Mouse (Mus musculus) NIH3T3 (cell line): ENCODE results near the gene Eipr1.

Experiments
- DNase-seq: peaks from one replicate; pipeline ENCODE4 v3.0.0-alpha.2; 2012; ENCODE audit warnings: low read depth

The Eipr1 gene

GRCm38 (mm10) chr12:28823518-28823917 lies 71.9 kb downstream of the Eipr1 start:
- no peak for DNase-seq

DNA sequence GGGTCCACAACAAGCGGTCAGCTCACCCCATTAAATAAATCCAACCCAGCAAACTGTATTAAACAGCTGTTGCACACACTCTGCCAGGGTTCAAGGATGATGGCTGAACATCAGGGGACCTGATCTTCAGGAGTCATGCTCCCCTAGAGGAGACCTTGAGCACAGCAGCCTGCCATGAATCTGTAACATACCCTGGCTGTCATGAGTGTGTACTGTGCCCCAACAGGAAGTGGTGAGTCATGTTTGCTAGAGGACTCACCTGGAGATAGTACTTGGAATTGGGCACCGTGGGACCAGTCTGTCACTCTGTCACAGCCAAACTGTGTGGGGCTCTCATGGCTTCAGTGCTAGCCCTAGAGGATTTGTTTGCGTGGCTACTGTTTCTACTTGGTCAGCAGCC lies 77.9 kb downstream of the Eipr1 start:
- no peak for DNase-seq

DNA sequence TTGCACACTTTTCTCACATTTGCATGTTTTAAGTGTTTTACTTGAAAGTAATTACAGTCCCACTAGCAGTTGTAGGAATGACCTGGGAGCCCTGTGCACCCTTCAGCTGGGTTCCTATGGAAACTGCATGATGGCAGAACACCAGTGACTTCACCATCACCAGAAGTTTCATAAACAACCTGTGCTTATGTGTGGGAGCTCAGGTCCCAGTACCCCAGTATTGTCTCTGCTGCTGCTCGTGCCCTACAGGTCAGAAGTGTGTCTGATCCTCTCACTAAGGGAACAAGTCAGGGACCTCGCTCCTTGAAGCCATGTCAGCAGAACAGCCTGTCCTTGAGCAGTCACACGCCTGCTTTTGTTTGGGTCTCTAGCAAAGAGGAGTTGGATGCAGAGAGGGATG lies 78.9 kb downstream of the Eipr1 start:
- no peak for DNase-seq

DNA sequence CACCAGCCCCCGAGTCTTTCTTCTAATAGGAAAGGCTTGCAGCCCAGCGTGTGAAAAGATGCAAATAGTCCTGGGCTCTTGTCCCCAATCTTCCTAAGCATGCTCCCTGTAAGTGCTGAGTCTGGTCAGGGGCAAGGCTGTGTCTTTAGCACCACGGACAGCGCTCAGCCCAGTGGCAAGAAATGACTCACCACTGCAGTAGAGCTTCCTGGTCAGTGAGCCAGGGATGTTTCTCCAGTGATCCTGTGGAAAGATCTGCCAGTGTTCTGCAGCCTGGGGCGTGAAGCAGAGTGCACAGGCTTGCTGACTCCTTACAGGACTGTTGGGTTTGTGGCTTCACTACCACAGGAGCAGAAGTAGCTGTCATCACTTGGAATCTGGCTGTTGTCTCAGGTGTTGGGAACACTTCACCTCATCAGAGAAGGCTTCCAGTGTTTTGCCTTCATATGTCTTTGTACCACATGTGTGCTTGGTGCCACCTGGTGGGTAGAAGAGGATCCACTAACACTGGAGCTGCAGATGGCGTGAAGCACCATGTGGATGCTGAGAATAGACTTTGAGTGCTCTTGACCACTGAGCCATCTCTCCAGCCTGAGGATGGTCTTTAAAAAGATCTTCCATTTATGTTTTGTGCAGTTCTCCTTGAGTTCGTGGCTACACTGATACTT lies 79.6 kb downstream of the Eipr1 start:
- DNase-seq: peak; percentile 92

- no peak for DNase-seq
These were observed 82.7 kb downstream of the Eipr1 start for GRCm38 (mm10) chr12:28834266-28834665.

- no peak for DNase-seq
These were observed 84.1 kb downstream of the Eipr1 start for GRCm38 (mm10) chr12:28835683-28836082.

- DNase-seq: no peak
These were observed 86.7 kb downstream of the Eipr1 start for GRCm38 (mm10) chr12:28838268-28838667.

DNA sequence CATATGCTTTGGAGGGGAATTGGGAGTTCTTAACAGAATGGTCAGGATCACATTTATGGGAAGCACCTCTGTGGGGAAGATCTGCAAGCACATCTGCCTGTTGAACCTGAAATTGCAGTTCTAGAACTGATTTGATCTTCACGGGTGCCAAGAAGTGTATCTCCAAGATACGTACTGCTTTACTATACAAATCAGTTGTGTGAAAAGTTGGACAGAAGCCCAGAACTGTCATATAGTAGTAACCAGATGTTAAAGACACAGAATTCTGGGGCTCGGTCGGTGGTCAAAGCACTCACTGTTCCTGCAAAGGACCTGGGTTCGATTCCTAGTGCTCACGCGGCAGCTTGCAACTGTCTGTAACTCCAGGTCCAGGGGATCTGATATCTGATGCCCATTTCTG lies 87.4 kb downstream of the Eipr1 start:
- DNase-seq: peak; percentile 19

DNA sequence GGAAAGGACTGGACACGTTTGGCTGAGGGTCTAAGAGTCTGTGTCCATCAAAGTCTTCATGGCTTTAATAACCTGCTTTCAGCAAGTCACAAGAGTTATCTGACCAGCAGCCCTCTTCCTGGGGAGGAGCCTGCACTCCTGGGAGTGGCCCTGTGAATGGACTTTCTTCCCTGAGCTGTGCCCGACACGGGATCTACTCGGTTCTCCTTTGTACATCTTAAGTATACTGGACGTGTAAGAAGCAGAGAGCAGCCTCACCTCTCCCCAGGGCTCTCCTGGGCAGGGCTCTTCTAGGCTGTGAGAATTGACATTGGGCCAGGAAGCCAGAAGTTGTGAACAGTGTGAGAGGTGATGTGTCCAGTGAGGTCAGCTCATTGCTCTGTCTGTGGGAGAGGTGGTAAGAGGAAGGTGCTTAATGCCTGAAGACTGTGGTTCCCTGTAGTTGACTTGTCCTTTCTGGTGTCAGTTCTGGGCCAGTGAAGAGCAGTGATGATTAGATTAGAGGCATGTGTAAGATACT lies 89.6 kb downstream of the Eipr1 start:
- DNase-seq: no peak

GRCm38 (mm10) chr12:28845811-28846210 lies 94.2 kb downstream of the Eipr1 start:
- no peak for DNase-seq

GRCm38 (mm10) chr12:28847401-28847800 lies 95.8 kb downstream of the Eipr1 start:
- no peak for DNase-seq

DNA sequence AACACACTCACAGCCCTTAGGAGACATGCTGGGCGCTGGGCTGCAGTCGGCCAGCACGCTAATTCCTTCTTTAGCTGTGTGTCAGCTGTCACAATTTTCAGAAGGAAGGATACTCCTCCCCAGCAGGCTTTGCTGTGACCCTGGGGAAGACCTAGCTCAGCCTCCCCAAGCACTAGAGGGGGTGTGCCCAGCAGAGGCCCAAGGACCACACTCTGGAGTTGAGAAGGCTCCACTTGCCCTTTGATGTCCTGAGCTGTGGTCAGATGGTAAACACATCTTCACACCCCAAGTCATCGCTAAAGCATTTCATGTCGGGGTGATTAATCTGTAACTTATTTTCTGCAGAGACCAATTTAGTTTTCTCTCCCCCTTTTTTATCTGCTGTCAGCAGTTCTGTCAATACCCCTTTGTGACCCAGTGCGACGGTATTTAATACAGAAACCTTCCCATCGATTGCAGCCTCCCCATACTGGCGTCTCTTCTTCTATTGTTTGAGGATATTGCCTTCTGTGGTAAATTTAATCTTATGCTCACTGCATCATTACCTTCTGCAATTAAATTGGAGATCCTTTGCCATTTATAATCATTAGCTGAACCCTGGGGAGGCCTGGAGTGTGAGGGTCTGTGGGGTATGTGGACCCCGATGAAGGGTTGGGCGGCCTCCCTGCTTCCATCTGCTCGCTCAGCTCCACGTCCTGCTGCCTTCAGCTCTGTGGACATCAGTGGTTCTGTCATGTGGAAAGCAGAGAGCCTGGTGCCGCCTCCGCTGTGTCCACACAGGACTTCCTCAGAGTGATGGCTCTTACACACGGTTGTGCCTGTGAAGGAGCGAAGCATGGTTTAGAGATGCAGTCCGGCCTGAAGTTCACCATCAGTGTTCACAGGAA lies 97.4 kb downstream of the Eipr1 start:
- no peak for DNase-seq

DNA sequence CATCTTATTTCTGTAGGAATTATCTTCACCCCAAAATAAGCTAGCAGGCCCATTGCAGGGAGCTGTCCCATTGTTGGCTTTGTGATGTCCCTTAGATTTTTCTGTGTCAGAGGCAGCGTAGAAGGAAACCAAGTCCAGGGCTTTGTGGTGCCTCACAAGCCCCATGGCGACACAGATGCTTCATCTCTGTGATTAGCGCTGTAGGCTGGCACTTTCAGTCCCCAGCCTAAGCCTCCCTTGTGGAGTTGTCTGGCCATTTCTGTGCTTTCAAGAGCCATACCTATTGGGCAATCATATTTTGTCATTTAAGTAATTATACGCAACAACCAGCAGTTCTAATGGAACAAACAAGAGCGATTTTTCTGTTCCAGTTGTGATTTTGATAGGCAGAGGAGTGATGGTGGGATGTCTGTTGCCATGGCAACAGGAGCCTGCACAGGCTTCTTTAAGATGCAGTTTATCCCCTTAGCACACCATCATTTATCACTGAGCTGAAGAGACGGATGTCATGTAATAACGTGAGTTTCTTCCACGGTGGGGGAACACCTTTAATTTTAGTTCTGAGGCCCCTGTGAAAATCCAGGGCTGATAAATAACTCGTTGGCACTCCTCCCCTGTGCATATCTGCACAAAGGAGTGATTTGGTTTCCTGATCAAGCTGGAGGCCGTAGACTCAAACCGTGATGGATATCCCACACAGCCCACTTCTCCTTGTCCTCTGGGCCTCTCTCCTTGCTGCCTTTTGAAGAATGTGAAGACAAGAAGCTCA lies 108.1 kb downstream of the Eipr1 start:
- DNase-seq: no peak

DNA sequence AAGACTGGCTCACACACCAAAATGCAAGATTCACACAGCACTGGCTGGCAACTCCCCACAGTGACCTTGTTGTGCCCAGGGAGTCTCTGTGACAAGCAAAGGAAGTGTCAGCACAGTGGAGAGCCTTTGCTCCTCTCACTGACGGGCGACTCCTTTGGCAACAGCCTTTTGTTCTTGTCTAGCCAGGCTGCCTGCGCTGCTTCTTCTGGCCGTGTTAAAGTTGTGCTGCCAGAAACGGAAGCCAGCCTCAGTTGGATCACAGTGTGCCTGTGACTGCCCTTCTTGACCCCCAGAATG lies 108.6 kb downstream of the Eipr1 start:
- DNase-seq: no peak

- no peak for DNase-seq
These were observed 111.7 kb downstream of the Eipr1 start for GRCm38 (mm10) chr12:28863260-28863659.

- DNase-seq: no peak
These were observed 114.5 kb downstream of the Eipr1 start for GRCm38 (mm10) chr12:28866121-28866520.

- no peak for DNase-seq
These were observed 117.2 kb downstream of the Eipr1 start for GRCm38 (mm10) chr12:28868794-28869193.

DNA sequence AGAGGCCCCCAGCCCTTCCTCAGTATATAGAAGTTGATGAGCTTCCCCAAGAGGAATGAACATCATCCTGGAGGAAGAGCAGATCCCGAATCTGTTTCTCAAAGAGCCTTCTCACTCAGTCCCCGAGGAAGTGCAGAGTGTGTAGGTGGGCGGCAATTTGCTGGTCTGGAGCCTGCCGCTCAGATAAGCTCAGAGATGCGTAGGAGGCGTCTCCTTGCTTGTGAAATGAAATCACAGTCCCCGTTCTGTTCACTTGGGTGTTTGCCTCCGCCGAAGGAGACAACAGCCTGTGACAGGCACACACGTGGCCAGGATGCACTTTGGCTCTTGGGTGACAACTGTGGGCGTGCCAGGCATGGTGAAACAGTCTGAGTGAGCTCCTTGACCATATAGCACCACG lies 120.7 kb downstream of the Eipr1 start:
- no peak for DNase-seq

DNA sequence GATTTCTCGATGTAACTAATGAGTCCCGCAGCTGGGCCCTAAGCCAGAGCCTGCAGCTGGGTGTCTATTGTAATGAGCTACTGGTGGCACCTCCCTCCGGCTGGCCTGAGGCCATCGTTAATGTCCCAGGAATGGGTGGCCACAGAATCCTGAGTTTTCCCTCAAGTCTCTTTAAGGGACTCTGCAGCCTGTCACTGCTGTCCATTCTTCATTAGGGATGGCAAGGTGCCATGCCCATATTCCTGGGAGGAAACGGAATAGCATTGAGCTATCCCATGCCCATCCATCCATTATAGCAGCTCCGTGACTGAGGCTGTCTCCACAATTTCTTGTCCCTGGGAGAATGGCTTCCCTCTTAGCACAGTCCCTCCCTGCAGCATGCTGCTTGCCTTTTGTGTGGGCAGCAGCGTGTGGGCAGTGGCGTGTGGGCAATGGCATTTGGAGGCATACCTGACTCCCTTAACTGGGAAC lies 123.2 kb downstream of the Eipr1 start:
- DNase-seq: no peak

DNA sequence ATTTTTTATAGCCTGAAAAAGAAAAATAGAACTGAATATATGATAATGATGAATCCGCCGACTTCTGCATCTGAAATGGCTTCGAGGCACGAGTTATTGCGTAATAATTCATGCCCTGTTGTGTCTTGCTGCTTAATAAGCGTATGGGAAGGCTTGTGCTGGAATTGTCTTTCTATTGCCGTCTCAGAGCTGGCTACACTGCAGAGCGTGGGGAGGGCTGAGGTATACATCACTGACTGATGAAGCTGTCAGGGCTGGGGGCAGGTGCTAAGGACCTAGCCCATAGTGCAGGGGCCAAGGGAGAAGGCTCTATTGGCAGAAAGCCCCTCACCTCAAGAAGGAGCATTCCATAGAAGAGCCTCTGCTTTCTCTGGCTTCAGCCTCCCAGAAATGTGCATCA lies 123.9 kb downstream of the Eipr1 start:
- peak; percentile 3 for DNase-seq

GRCm38 (mm10) chr12:28880471-28880870 lies 128.9 kb downstream of the Eipr1 start:
- no peak for DNase-seq

GRCm38 (mm10) chr12:28887712-28888111 lies 136.1 kb downstream of the Eipr1 start:
- peak; percentile 7 for DNase-seq
